Mouse (Mus musculus) left cerebral cortex, adult 18-20 months (tissue): ENCODE results near the gene Ghdc. TPM values are rescaled to one million over a fixed set of nuclear protein-coding genes. Genes with fewer than 3 reads are reported as not detected.

Experiments
- DNase-seq, 2 experiments: peaks; one replicate each; pipeline ENCODE4 v3.0.0; 2021 to 2022; ENCODE audit warnings: low spot score in 2 of 2, mixed read lengths in 1 of 2
- total RNA-seq, 2 experiments: library from RNA; stranded (reverse); gene quantifications; 2 replicates each; pipeline ENCODE4 v1.2.3; 2021

Ghdc gene
- total RNA-seq, 2 experiments from 2014 or later, result 7.0 to 8.6 TPM

DNA sequence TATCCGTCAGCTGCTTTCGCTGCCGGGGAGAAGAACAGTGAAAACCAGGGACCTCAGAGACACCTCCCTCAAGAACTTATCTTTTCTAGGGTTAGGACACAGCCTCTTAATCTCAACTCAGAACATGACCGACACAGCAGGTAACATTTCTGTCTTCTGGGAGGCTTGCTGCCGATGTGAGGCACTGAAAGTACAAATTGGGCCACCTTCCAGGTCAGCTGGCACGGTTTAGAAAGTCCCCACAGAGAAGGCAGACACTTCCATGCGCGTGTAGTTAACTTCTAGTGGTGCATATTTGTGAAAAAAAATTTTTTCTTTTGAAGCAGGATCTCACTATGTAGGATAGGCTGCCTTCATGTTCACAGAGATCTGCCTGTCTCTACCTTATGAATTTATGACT is 13.5 kb upstream of the Ghdc start:
- no peak for DNase-seq

DNA sequence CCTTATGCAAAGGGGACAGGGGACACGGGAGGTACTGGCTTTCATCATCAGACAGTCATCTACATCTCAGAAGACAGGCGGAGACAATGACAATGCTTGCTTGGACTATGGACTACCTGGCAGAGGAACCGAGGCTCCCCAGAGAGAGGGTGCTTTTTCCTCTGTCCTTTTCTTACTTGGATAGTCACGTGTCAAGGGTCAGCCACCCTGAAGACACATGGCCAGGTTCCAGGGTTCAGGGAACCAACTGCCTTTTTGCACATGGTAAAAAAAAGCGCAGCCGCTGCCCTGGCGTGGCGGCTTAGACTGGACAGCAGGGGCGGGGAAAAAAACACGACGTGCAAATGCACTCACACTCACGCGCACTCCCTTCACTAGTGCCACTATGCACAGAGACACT is 11.8 kb upstream of the Ghdc start:
- DNase-seq, result no peak

GRCm38 (mm10) chr11:100781763-100782475 is 11.2 kb upstream of the Ghdc start:
- no peak for DNase-seq

GRCm38 (mm10) chr11:100780247-100780646 is 9.5 kb upstream of the Ghdc start:
- no peak for DNase-seq

DNA sequence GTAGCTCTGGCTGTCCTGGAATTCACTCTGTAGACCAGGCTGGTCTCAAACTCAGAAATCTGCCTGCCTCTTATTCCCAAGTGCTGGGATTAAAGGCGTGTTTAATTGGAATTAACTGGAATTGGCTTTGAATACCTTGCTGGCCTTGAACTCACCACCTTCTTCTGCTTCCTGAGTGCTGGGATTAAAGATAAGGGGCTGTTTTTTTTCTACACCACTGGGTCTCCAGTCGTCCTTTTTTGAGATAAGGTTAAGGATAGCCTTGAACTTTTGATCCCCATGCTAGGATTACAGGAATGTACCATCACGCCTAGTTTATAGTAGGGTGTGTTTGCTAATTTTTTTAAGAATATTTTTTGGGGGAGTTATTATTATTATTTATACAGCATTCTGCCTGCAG is 7.3 kb upstream of the Ghdc start:
- DNase-seq, result no peak

- DNase-seq, result no peak
Observed at GRCm38 (mm10) chr11:100775921-100776320, 5.2 kb upstream of the Ghdc start.

- no peak for DNase-seq
Observed at GRCm38 (mm10) chr11:100774261-100774660, 3.5 kb upstream of the Ghdc start.

GRCm38 (mm10) chr11:100769980-100770379 is 777 bp downstream of the Ghdc start:
- DNase-seq, result peak in 1 of 2 experiments; percentile 19

GRCm38 (mm10) chr11:100767871-100768270 is 2.9 kb downstream of the Ghdc start:
- DNase-seq, result no peak

DNA sequence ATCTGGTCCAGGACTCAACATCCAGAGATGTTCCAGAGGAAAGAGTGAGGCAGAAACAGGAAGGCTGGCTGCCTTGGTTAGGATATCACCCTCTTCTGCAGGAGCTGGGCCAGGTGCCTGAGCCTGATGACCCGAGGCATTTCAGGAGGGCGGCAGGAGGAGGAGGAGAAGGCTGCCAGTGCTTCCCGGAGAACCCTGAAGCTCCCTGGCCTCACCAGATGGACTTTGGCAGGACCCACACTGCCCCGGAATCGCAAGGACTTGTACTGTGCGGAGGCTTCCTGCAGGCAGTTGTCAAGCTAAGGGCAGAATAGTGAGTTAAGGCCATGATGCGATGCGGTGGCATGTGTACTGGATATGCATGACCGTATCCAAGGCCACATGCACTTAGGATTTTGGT is 4.0 kb downstream of the Ghdc start:
- no peak for DNase-seq

GRCm38 (mm10) chr11:100762831-100763230 is 7.9 kb downstream of the Ghdc start, which contains the start of gene Hcrt:
TSS of gene Hcrt (minus strand) at chr11:100762931.
- no peak for DNase-seq

- peak; percentile 91 to 93 for DNase-seq
Observed at GRCm38 (mm10) chr11:100761547-100762045, 9.2 kb downstream of the Ghdc start.

GRCm38 (mm10) chr11:100759611-100760233 is 11.0 kb downstream of the Ghdc start, which contains the start of gene Kcnh4:
TSS of gene Kcnh4 (minus strand) at chr11:100759942.
- peak; percentile 93 to 95 for DNase-seq

DNA sequence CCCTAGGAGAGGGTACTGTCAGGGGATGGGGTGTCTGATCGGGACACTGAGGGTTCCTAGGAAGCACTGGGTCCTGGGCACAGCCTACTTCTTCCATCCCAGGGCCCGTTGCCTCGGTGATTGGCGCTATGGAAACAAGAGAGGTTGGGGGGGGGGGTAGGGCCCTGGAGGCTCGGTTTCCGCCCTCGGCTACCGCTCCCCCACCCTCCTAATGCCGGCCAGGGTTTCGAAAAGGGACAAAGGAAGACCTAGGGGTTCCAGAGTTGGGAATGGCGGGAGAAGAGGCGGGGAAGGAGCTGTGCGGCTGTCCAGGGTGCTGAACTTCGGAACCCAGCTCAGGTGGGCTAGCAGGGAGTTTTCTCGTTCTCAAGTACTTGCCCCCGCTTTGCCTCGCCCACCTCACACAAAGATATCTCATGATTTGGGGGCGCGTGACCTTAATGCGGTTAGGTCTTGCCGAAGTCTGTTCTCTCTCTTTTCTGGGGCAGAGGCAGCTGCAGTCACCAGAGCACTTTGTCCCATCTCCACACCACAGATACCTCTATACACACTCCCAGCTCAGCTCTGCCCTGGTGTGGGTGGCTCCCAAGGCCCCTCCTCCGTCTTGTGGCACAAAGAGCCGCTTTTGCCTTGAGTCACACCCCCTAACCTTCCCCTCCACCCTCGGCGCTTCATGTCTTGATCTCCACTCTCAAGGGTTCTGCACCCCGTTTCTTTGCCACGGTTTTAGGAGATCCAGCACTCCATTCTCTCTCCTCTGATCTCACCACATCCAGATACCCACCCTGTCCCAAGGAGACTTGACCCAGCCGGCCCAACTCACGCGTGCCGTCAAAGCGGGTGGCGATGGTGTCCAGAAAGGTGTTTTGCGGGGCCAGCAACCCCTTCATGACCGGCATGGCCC is 11.8 kb downstream of the Ghdc start:
- DNase-seq, result peak in 1 of 2 experiments; percentile 31

GRCm38 (mm10) chr11:100757566-100757965 is 13.2 kb downstream of the Ghdc start:
- no peak for DNase-seq

GRCm38 (mm10) chr11:100756476-100756875 is 14.3 kb downstream of the Ghdc start:
- no peak for DNase-seq

DNA sequence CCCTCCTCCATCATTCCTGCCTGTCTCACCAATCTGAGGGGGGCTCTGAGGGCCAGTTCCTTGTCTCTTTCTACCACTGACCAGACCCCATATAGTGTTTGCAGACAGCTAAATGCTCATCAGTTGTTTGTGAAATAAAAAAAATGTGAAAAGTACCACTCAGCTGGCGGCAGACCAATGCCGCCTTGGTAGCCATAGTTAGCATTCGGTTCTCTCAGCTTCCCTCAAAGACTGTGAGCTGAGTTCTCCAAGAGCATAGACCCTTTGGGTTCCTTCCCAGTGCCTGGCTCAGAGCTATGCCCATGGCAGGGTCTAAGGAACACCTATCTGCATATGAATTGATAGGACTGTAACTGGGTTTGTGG is 16.1 kb downstream of the Ghdc start:
- peak; percentile 57 to 69 for DNase-seq

DNA sequence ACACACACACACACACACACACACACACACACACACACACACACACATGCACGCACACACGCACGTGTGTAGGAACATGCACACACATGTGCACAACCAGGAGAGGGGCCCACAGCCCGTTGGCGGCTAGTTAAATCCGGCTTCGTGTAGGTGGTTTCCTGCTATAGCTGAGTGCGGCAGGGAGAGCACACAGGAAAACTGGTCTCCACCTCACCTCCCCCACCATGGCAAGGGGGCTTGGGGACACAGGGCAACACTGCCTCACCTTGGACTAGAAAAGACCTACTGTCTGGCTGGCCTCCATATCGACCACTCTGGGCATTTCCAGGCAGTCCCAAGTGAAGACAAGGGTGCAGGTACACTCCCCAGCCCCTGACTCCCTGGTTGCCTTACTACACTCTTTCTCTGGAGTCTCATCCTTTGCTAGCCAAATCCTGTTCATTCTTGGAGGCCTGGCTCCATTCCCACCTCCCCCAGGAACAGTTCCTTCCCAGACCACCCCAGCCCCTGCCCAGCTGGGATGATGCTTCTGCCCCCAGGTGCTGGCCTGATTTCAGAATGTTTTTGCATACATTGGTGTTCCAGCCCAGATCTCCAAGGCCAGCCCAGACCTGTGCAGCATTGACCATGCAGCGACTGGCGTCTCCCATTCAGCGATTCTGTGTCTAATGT is 16.6 kb downstream of the Ghdc start:
- DNase-seq, result peak; percentile 66 to 81

- DNase-seq, result peak in 1 of 2 experiments; percentile 37
Observed at GRCm38 (mm10) chr11:100752294-100752693, 18.5 kb downstream of the Ghdc start.

- no peak for DNase-seq
Observed at GRCm38 (mm10) chr11:100750127-100750526, 20.6 kb downstream of the Ghdc start.

GRCm38 (mm10) chr11:100749469-100749868 is 21.3 kb downstream of the Ghdc start:
- DNase-seq, result peak; percentile 71 to 80
